Mouse (Mus musculus): ENCODE data around the gene Zfp599.
A peak's percentile ranks its signal among the peaks of the same experiment; 100 is the strongest.
"Not testable (repeated sequence)": the region's sequence is repeated elsewhere in the genome, so short reads cannot be mapped to it uniquely, and the experiment has no call there.

Gene Zfp599

DNA sequence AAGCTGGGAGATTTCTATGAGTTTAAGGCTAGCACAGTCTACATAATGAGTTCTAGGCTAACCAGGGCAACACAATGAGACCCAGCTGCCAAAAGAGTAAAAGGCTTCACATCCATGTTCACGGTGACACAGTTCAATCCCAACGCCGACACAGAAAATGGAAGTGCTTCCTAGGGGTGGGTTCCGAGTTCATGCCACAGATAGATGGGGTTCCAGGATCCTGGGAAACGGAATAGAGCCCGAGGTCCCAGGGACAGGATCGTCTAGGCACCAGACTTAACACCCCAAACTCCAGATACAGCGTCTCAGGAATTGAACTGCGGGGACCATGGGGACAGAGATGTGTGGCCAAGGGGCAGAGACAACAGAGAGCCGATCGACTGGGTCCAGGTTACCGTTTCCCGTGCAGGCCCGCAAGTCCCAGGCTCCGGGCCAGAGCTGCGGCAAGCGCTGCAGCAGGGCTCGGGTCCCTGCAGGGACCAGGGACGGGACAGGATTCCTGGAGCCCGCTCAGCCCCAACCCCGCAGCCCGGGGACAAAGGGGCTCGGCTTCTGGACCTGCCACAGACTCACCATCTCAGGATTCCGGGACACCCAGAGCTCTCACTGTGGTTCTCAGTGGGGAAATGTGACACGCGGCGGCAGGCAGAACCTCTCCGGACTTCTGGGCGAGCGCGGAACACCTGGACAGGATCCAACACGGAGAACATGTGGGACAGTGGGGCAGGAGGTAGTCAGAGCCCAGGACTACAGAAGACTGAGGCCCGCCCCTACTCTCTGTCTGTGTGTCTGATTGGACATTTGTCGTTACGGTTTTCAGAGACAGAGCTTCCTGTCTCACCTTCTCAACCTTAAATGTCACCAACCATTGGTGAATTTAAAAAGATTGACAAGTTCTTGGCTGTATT, at the start of gene Zfp599:
Zfp599 (minus strand) TSS at position 712 of the 908 bp plus-strand sequence.
- peak; percentile 87 for DNase-seq (ENCODE audit: low spot score)

DNA sequence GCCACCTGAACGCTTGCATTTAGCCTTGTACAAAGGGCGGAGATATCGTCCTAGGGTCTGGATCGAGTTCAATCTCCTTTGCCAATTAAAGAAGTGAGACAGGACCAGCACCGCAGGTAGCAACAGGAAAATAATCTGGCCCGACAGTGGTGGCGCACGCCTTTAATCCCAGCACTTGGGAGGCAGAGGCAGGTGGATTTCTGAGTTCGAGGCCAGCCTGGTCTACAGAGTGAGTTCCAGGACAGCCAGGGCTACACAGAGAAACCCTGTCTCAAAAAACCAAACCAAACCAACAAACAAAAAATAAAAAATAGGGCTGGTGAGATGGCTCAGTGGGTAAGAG, 48.2 kb upstream of the Zfp599 start:
- not testable (repeated sequence) for DNase-seq (ENCODE audit: low spot score)

DNA sequence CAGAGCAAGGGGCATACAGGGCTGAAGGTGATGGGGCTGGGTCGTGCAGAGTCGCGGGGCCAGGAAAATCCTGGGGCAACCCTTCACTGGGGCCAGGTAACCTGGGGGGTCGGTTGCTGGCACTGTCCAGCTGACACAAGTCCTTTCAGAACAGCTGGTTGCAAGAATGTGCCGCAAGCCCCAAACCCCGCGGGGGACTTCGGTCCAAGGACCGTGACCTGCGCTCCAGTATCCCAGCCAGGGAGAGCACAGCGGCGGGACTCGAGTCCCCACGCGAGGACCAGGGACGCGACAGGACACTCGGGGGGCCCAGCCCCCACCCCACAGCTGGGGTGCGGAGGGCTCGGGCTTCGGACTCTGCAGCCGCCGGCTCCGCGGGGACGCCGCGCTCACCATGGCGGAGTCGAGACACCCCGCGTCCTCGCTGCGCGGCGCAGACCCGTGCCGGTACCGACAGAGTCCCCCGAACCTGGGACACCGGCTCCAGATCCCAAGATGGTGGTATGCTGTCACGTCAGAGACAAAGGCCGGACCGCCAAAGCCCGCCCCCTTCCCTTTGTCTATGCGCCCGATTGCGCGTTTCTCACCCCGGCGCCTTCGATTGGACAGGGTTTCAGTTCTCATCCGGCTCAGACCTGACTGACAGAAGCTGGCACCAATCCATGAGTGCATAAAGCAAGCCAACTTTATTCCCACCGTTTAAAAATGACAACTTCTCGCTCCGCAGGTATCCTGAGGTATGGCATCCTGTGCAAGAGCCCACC, 47.6 kb upstream of the Zfp599 start, which contains the start of gene Zfp810:
Zfp810 (minus strand) TSS at position 493 of the 764 bp plus-strand sequence.
- peak; percentile 98 for DNase-seq (ENCODE audit: low spot score)

DNA sequence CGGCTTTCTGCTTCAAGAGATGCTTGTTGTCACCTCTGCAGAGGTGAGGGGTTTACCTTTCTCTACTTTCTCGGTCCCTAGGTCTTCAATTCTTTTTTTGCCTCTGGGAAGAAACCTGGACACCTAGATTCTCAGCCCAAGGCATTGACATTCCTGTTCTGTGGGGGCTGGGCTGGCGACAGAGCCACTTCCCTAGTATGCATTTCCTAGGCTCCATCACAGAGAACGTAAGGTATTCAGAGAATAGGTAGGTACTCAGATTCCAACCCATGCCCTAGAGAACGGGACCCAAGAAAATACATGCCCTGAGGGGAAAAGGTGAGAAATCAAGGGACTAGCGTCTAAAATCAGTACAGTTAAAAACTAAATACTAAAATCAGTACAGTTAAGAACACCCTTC, 47.0 kb upstream of the Zfp599 start:
- peak; percentile 51 for DNase-seq (ENCODE audit: low spot score)

DNA sequence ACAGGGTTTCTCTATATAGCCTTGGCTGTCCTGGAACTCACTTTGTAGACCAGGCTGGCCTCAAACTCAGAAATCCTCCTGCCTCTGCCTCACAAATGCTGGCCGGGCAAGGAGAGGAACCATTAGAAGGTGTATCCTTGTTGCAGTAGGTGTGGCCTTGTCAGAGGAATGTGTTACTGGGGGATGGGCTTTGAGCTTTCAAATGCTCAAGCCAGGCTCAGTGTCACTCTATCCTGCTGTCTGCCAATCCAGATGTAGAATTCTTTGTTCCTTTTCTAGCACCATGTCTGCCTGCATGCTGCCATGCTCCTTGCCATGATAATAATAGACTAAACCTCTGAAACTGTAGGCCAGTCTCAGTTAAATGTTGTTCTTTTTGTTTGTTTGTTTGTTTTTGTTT, 42.5 kb upstream of the Zfp599 start:
- DNase-seq (ENCODE audit: low spot score): no peak

DNA sequence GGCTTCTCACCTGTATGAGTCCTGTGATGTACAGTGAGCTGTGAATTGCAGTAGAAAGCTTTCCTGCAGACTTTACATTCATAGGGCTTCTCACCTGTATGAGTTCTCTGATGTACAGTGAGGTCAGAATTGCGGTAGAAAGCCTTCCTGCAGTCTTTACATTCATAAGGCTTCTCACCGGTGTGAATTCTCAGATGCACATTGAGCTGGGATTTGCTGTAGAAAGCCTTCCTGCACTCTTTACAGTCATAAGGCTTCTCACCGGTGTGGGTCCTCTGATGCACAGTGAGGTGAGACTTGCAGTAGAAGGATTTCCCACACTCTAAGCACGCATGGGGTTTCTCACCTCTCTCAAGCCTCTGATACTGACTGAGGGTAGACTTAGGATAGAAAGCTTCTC, 19.0 kb upstream of the Zfp599 start:
- peak; percentile 2 for DNase-seq (ENCODE audit: low spot score)

DNA sequence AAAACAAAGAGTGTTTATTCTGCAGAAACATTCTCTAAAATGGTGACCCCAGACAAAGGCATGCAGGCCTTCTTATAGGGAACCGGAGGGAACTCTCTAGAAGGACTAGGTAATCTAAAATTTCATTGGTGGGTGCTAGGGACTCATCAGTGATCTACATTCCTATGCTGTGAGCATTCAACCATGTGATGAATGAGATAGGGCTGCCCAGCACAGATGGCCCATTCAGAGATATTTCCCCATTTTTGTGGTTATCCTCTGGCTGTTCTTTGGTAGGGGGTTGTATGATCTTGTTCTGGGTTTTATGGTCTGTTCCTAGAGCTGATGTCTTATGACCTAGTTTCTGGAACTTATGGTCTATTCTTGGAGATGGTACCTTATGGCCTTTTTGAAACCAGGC, 9.2 kb upstream of the Zfp599 start:
- no peak for DNase-seq (ENCODE audit: low spot score)

DNA sequence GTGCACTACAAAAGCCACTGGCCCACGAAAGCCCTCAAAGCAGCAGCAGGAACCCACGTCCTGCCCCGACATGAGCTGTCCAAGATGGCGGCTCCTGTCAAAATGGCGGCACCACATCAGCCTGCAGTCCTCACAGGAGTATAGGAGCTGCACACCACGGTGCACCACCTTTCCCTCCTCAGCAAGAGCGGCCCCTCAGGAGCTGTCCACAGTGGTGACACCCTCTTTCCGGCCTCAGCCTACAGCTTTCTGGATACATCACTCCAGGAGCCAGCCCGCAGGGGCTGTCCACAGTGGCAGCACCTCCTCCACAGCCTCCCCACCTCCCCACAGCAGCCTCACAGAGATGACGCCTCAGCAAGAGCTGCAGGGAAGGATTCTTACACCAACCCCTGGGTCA, 2.9 kb upstream of the Zfp599 start:
- DNase-seq (ENCODE audit: low spot score): no peak

DNA sequence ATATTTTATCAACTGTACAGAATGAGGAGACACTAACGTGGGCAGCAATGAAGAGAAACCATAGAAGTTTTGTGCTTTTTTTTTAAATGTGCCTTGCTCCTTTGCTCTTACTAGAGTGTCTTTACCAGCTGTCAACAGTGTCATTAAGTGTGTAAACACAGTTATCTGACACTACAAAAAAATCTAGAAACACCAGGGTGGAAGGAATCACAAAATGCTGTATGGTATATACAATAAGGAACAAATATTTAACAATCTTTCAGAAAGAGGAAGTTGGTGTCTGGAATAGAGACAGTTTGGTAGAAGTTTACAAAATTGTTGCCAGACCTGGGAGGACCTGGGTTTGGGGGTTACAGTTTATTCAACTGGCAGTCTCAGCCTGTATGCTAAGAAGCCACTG, 1.9 kb upstream of the Zfp599 start:
- DNase-seq (ENCODE audit: low spot score): no peak

DNA sequence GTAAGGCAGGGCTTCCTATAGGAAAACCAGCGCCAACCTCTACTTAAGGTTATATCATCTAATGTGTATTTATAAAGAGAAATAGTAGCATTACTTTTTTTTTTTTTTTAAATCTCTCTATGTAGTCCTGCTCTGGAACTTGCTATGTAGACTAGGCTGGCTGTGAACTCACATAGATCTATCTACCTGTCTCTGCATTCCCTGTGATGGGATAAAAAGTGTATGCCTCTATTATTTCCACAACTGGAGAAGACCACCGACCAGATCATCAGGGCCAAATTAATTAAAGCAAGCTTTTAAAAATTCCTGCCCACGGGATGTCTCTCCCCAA, 362 bp upstream of the Zfp599 start:
- no peak for DNase-seq (ENCODE audit: low spot score)

DNA sequence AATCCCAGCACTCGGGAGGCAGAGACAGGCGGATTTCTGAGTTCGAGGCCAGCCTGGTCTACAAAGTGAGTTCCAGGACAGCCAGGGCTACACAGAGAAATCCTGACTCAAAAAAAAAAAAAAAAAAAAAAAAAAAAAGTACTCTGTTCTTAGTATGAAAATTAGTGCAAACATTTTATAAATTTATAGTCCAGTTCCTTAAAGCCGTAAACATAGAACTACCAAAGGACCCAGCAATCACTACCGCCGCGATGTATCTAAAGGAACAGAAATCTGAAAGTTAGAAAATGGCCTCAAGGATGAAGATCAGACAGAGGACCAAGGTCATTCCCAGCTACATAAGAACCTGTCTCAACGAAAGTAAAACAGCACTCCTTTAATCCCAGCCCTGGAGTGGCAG, 911 bp downstream of the Zfp599 start:
- no peak for DNase-seq (ENCODE audit: low spot score)

DNA sequence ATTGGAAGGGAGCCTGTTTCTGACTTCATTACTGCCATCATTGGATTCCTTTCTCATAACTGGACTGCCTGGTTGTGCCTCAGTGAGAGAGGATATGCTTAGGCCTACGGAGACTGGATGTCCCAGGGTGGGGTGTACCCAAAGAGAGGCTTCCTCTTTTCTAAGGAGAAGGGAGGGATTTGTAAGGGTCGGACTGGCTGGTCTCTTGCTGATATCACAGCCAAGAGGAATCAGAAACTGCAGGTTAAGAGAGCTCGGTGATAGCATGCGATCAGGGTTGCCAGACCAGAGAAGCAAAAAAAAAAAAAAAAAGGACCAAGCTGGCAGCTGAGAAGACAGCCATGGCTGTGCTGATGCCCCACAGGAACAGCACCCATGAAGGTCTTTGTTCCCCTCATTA, 3.1 kb downstream of the Zfp599 start:
- DNase-seq (ENCODE audit: low spot score): no peak

DNA sequence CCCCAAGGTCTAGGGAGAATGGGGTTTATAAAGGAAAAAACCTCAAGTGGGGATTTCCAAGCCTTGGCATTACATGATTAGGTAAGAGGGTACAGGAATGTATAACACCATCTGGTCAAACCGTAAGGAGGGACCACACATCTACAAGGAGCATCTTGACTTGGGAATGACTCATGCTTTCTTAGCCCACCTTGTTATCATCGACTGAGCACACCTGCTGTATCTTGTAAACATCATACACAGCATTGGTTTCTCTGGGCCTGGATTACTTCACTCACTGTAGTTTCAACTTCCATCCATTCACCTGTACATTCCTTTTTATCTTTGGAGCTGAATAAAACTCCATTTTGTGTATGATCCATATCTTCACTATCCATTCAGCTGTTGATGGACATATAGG, 15.5 kb downstream of the Zfp599 start:
- DNase-seq (ENCODE audit: low spot score): no peak

DNA sequence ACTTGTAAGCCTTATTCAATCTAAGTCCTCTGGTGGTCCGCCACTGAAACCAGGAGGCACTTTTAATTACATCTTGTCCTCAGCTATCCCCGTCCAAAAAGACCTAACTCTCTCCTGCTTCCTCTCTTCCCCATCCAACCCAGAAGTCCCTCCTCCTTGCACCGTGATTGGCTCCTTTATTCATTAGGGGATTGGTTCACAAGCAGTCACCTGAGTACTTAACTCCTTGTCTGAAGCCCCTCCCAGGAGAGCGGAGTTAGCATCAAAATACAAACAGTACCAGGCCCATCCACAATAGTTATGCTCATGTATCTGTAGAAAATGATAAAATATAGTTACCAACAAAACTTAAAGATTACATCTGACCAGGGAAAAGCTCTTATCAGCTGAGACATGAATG, 19.7 kb downstream of the Zfp599 start:
- no peak for DNase-seq (ENCODE audit: low spot score)

DNA sequence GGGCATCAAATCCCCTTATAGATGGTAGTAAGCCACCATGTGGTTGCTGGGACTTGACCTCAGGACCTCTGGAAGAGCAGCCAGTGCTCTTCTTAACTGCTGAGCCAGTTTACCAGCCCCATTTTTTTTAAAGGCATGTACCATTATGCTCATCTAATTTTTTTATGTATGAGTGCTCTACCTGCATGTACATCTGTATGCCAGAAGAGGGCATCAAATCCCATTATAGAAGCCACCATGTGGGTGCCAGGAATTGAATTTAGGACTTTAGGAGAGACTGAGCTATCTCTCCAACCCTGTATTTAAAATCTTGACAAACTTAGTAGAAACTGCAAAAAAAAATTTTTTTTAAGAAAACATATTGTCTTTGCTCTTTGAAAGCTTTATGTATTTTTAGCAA, 29.1 kb downstream of the Zfp599 start:
- peak; percentile 17 for DNase-seq (ENCODE audit: low spot score)

DNA sequence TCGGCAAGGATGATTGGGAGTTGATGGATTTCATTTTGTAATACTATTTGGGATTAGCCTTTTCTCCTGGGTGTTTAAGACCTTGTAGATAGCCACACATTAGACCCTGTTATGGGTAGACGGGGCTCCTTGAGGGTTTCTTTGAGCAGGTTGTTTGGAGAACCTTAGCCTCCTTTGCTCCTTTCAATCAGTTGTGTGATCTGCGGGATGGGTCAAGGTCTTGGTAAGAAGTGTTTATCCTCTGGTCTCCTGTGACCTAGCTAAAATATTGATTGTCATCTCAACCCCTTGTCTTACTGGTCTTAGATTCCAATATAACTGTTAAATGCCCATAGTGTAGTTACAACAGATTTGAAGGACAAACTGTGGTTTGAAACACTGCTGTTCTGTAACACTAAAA, 29.6 kb downstream of the Zfp599 start:
- no peak for DNase-seq (ENCODE audit: low spot score)

DNA sequence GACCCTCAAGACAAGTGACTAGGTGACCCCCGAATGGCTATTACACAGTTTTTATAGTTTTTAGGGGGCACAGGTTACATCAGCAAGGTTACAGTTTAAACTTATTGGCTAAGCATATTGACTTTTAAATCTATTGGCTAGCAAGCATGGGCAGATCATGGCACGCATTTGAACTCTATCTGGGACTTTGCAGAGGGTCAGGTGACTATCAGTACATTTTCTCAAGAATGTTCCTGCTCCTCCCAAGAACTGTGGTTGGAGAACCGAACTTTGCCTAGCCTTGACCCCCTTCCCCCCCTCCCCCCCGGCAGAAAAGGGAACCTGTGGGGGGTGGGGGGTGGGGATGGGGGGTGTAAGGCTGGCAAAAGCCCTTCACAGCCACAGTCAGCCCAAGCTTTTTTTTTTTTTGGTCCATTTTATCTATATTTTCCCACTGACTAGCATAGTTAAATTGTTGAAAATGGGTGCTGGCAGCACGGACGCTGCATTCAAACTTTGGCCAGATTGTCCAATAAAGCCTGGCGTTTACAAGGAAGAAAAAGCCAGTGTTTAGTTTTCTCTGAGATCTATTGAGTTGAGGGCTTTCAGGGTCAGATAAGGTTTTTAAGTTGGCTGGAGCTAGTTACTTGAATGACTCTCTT, 30.2 kb downstream of the Zfp599 start:
- DNase-seq (ENCODE audit: low spot score): no peak

DNA sequence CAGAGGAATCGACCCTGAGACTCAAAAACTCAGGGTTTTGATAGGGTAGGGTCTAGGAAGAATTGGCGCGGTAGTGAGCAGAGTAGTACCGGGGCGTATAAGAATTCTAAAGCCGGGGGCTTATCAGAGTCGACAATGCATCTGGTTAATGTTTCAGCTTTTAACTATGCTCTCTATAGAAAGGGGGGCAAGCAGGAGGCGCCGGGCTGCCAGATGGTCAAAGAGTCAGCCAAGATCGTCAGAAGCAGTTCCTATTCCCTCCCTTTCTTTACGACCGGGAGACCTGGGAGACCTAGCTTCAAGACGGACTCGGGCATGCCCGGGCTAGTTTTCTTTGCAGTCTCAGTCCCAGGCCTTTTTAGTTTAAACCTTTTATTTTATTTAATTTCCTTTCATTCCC, 32.8 kb downstream of the Zfp599 start:
- DNase-seq (ENCODE audit: low spot score): no peak

DNA sequence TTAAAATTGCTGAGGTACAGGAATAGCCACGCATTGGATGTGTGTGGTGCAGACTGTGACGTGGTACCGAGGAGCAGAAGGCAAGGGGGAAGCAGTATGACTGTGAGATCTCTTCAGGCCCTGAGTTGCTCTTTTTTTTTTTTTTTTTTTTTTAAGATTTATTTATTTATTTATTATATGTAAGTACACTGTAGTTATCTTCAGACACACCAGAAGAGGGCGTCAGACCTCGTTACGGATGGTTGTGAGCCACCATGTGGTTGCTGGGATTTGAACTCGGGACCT, 33.4 kb downstream of the Zfp599 start:
- DNase-seq (ENCODE audit: low spot score): not testable (repeated sequence)

DNA sequence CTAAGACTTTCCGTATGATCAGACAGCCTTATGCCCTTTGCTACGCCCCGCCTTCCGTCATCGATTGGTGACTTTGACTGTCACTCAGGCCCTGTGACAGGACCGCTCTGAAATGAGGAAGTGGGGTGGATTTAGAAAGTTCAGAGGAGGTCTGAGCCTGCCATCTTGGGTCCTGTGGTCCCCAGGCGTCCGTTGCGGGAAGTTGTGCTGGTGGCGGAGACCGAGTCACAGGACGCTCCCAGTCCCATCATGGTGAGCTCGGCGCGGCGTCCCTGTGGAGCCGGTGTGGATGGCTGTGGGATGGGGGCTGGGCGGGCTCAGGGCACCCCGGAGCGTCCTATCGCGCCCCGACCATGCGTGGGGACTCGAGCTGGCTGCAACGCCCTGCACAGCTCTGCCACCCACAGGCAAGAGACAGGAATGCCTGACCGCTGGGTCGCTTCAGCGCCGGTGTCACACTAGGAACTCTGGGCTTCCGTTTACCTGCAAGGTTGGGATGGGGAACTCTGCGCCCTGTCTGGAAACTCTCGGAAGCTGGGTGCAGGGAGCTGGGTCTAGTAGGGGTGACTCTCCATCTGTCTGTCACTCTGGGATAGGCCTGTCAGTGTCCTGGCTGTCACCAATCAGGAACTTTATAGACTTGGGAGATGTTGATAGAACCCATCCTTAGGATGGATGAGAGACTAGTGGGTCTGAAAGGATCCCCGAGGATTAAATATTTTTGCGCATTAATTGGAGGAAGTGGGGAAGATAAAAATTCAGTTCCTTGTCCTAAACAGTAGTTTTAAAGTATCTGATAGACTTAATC, 33.9 kb downstream of the Zfp599 start, which contains the start of gene Zfp809:
Zfp809 (plus strand) TSS at position 134 of the 808 bp plus-strand sequence.
- peak; percentile 99 for DNase-seq (ENCODE audit: low spot score)

DNA sequence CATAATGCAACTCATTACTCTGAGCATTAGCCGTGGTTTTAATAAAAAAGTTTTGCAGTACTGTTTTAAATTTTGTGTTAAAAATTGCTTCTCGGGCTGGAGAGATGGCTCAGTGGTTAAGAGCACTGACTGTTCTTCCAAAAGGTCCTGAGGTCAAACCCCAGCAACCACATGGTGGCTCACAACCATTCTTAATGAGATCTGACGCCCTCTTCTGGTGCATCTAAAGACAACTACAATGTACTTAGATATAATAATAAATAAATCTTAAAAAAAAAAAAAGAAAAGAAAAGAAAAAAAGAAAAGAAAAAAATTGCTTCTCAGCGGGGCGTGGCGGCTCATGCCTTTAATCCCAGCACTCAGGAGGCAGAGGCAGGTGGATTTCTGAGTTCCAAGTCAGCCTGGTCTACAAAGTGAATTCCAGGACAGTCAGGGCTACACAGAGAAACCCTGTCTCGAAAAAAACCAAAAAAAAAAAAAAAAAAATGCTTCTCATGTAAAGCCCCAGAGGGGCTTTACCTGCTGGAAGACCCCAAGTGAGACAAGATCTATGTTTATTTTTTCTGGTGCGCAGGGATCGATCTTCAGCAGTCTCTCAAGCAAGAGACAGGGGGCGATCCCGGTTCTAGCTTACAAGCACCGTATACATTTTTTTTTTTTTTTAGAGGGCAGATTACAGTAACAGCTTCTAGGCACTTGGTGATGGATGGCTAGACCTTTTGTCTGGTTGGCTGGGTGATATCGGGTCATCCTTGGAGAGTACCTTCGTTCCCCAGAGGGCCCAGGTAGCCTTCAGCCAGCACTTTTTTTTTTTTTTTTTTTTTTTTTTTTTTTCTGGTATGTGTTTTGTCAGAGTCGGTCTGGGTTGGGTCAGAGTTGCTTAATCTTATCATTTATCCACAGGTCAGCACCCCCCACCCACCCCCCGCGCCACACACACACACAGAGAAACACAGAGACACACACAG, 34.9 kb downstream of the Zfp599 start:
- DNase-seq (ENCODE audit: low spot score): peak; percentile 70
